Mouse (Mus musculus): Measurements from ENCODE around the gene Vps13d.

DNA sequence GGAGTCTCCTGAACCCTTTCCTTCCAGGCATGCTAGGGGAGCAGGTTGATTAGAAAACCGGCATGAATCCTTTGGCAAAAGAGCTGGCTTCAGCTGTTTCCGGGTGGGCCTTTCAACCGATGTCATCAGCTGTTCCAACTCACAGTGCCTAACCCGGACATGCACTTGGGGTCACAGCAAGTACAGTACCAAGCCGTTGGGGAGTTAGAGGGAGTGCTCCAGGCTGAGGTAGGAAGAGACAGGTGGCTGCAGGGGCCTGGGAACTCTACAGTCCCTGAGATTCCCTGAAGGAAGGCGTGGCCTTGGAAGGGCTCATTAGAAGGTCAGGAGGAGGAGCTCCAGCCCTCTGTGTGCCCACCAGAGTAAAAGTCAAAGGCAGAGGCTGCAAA lies 20.0 kb upstream of the Vps13d start:
- TF ChIP-seq CTCF (IDR thresholded peaks at IDR 0.05; ENCODE audit: low read depth) (no peak), EP300 (IDR thresholded peaks at IDR 0.05; ENCODE audit: low read depth) (no peak)
